Mouse (Mus musculus): ENCODE data around the gene Pygl.
"Not testable (repeated sequence)": the region's sequence is repeated elsewhere in the genome, so short reads cannot be mapped to it uniquely, and the experiment has no call there.

Pygl gene

GRCm38 (mm10) chr12:70156222-70156621 lies 75.1 kb downstream of the Pygl start:
- no peak for DNase-seq (ENCODE audit: low read depth)

- no peak for DNase-seq (ENCODE audit: low read depth)
Measured at GRCm38 (mm10) chr12:70153842-70154241, 77.4 kb downstream of the Pygl start, which contains the start of gene Abhd12b. TSS of gene Abhd12b (plus strand) at chr12:70154142.

GRCm38 (mm10) chr12:70148631-70149265 lies 82.5 kb downstream of the Pygl start:
- peak; percentile 67 for DNase-seq (ENCODE audit: low read depth)

GRCm38 (mm10) chr12:70147986-70148630 lies 83.2 kb downstream of the Pygl start:
- DNase-seq (ENCODE audit: low read depth) = no peak

- DNase-seq (ENCODE audit: low read depth) = no peak
Measured at GRCm38 (mm10) chr12:70145586-70145985, 85.7 kb downstream of the Pygl start.

GRCm38 (mm10) chr12:70144637-70145448 lies 86.4 kb downstream of the Pygl start:
- DNase-seq (ENCODE audit: low read depth) = peak; percentile 89

- DNase-seq (ENCODE audit: low read depth) = not testable (repeated sequence)
Measured at GRCm38 (mm10) chr12:70144106-70144587, 87.1 kb downstream of the Pygl start.

- no peak for DNase-seq (ENCODE audit: low read depth)
Measured at GRCm38 (mm10) chr12:70140993-70141576, 90.2 kb downstream of the Pygl start.
